Mouse (Mus musculus) layer of hippocampus, adult 2 months (tissue): ENCODE data around the gene Atp6v1b1. TPM values are rescaled to one million over a fixed set of nuclear protein-coding genes. Genes with fewer than 3 reads are reported as not detected.

Source experiments
- DNase-seq, 2 experiments: peaks; one replicate each; pipeline ENCODE4 v3.0.0; 2022; ENCODE audit warnings: low spot score in 2 of 2
- H3K27ac ChIP-seq: fragments of 200-600 bp; 2 replicates; pipeline ENCODE4 v1.8.1; 2022
- H3K4me3 ChIP-seq: fragments of 200-600 bp; 2 replicates; pipeline ENCODE4 v1.8.1; 2022; ENCODE audit warnings: mild to moderate bottlenecking
- CTCF ChIP-seq: fragments of 200-600 bp; conservative IDR thresholded peaks from 2 replicates; pipeline ENCODE4 v1.8.1; 2022; ENCODE audit warnings: antibody characterized with exemption, mild to moderate bottlenecking, moderate library complexity
- total RNA-seq, 2 experiments: library from RNA; stranded (reverse); gene quantifications; 2 replicates each; pipeline ENCODE4 v1.2.3; 2021

Gene Atp6v1b1
- total RNA-seq, 2 experiments from 2014 or later, result 0.31 to 0.42 TPM

GRCm38 (mm10) chr6:83802846-83803245, 60.1 kb downstream of the Atp6v1b1 start:
- Histone ChIP-seq H3K27ac (no peak overlapping the region; the same call in 1 of the 2 replicates), H3K4me3 (no peak overlapping the region)
- TF ChIP-seq CTCF, result no peak
- no peak for DNase-seq

Other genes starting within 250 kb of the Atp6v1b1 start
- 10 to 100 TPM; 36.8 to 38.6 TPM for gene Dguok, start 236.0 kb upstream of the Atp6v1b1 start, total RNA-seq
- not detected for gene Actg2, start 206.7 kb upstream of the Atp6v1b1 start, total RNA-seq
- 10 to 100 TPM; 33.0 to 35.5 TPM for gene Stambp, start 170.3 kb upstream of the Atp6v1b1 start, total RNA-seq
- not detected for gene Clec4f, start 86.8 kb upstream of the Atp6v1b1 start, total RNA-seq
- gene Cd207, start 65.1 kb upstream of the Atp6v1b1 start, total RNA-seq, result not detected
- gene Vax2, start 31.7 kb upstream of the Atp6v1b1 start, total RNA-seq, result not detected
- gene Ankrd53, start 19.7 kb downstream of the Atp6v1b1 start, total RNA-seq, result not detected
- gene Tex261, start 32.8 kb downstream of the Atp6v1b1 start, total RNA-seq, result 10 to 100 TPM; 51.8 to 55.3 TPM
- 10 to 100 TPM; 47.6 to 51.0 TPM for gene Nagk, start 52.0 kb downstream of the Atp6v1b1 start, total RNA-seq
- 10 to 100 TPM; 48.6 to 48.9 TPM for gene Paip2b, start 88.8 kb downstream of the Atp6v1b1 start, total RNA-seq
- gene Zfp638, start 124.1 kb downstream of the Atp6v1b1 start, total RNA-seq, result 100 to 1,000 TPM; 127 to 136 TPM